Mouse (Mus musculus): Measurements from ENCODE around the gene Cd47. TPM values are rescaled to one million over a fixed set of nuclear protein-coding genes. Genes with fewer than 3 reads are reported as not detected.

Gene Cd47
- total and polyA plus RNA-seq, 2 experiments, result 34.7 to 87.7 TPM

DNA sequence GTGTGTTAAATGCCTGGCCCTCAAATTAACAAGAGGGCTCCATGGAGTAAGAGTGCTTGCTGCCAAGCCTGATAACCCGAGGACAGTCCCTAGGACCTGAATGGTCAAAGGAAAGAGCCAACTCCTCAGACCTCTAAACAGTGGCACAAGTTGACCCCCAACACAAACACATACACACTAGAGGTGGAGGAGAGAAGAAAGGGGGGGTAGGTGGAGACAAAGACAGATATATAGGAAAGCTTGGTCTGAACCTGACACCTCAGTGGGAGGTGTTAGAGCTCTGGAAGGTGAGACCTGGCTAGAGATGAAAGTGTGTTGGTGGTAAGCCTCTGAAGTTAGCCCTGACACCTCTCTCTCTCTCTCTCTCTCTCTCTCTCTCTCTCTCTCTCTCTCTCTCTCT lies 27.8 kb upstream of the Cd47 start:
- no peaks in the 10 kb centered on the region for H3K36me3 ChIP-seq (ENCODE audit: control insufficient read depth, insufficient read depth, low read length)
- peaks cover 5% of the 10 kb centered on the region for H3K4me1 ChIP-seq (ENCODE audit: control insufficient read depth, insufficient read depth, low read length)
- H3K79me2 ChIP-seq (ENCODE audit: control insufficient read depth, insufficient read depth, low read length), result no peaks in the 10 kb centered on the region
- 53% methylated on average over 1 of the region's 1 CpGs for WGBS
- no peak overlapping the region for H3K4me3 ChIP-seq (ENCODE audit: insufficient read depth, low read depth, low read length)
- no peaks in the 10 kb centered on the region for H3K27me3 ChIP-seq (ENCODE audit: control insufficient read depth, insufficient read depth, low read length)
- no peak overlapping the region for H3K27ac ChIP-seq (replicated peaks; ENCODE audit: insufficient read depth, low read depth, low read length)
- TF ChIP-seq POLR2A (IDR thresholded peaks at IDR 0.05; ENCODE audit: extremely low read depth, insufficient read depth, low read length) (no peak), CTCF (IDR thresholded peaks at IDR 0.05; ENCODE audit: low read depth, low read length) (no peak)
- no peak overlapping the region for H3K9ac ChIP-seq (ENCODE audit: low read depth, low read length)
- no peak for DNase-seq (ENCODE audit: extremely low read depth, low read depth, low spot score)

DNA sequence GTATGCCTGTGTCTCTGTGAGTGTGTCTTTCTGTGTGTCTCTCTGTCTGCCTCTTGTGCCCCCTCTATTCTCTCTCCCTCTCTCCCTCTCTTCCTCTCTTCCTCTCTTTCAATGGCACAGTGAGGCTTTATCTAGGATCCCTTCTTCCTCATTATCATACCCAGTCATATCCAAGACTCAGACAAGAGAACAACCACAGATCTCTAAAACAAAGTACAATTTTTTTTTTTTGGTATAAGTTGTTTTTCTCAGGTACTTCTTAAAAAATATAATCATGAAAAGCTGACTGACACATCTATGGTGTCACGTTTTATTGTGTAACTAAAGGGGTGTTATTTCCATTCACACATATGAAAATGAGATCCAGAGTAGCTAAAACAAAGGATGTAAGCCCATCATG lies 27.3 kb upstream of the Cd47 start:
- Histone ChIP-seq H3K36me3 (ENCODE audit: control insufficient read depth, insufficient read depth, low read length) (no peaks in the 10 kb centered on the region), H3K27ac (replicated peaks; ENCODE audit: insufficient read depth, low read depth, low read length) (no peak overlapping the region)

DNA sequence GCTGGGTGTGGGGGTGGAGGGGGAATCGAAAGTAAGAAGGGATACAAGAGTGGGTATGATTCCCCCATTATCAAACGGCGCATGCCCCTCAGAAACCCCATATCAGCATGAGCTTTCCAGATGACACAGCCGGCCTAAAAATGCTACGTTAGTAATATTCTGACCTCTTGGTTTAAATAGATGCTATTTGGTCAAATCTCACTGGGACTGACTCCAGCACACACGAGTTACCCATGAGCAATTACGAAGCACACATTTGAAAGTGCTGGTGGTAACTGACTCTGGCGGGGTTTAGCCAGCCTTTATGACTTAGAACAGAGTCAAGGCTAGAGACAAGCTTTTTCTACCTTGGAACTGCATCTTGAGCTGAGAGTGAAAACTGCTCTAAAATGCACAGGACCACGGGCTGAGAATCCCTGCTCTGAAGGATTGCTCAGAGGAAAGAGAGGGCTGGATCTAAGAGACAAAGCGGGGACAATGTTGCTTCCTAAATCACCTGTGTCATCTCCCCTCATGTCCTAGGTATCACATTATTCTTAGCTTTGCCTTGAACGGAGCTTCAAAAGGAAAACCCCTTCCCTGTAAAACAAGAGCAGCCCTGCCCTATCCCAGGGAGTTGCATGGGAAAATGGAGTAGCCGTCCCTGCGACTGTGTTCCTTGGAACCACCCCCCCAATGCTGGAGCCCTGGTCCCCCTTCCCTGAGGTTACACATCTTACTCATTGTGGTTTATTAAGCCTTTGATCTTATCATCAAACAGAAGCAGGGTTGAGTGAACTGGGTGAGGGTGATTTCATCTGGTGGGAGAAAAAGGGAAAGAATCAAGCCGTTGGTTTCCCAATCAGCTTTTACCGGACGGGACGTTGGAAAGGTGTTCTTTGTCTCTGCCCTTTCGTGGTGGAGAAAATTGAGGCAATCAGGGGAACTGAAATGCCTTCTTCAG lies 26.0 kb upstream of the Cd47 start:
- Histone ChIP-seq H3K36me3 (ENCODE audit: control insufficient read depth, insufficient read depth, low read length) (no peaks in the 10 kb centered on the region), H3K79me2 (ENCODE audit: control insufficient read depth, insufficient read depth, low read length) (no peaks in the 10 kb centered on the region), H3K4me1 (ENCODE audit: control insufficient read depth, insufficient read depth, low read length) (peaks cover 5% of the 10 kb centered on the region), H3K4me3 (ENCODE audit: insufficient read depth, low read depth, low read length) (no peak overlapping the region), H3K27ac (replicated peaks; ENCODE audit: insufficient read depth, low read depth, low read length) (no peak overlapping the region), H3K9ac (ENCODE audit: low read depth, low read length) (no peak overlapping the region), H3K27me3 (ENCODE audit: control insufficient read depth, insufficient read depth, low read length) (no peaks in the 10 kb centered on the region)
- 85% methylated on average over 18 of the region's 18 CpGs for WGBS
- TF ChIP-seq CTCF (IDR thresholded peaks at IDR 0.05; ENCODE audit: low read depth, low read length) (no peak), POLR2A (IDR thresholded peaks at IDR 0.05; ENCODE audit: extremely low read depth, insufficient read depth, low read length) (no peak)
- no peak for DNase-seq (ENCODE audit: extremely low read depth, low read depth, low spot score)

More for the DNA sequence above, 27.3 kb upstream of the Cd47 start:
- Histone ChIP-seq H3K27me3 (ENCODE audit: control insufficient read depth, insufficient read depth, low read length) (no peaks in the 10 kb centered on the region), H3K79me2 (ENCODE audit: control insufficient read depth, insufficient read depth, low read length) (no peaks in the 10 kb centered on the region), H3K4me3 (ENCODE audit: insufficient read depth, low read depth, low read length) (no peak overlapping the region), H3K4me1 (ENCODE audit: control insufficient read depth, insufficient read depth, low read length) (peaks cover 5% of the 10 kb centered on the region), H3K9ac (ENCODE audit: low read depth, low read length) (no peak overlapping the region)
- WGBS, result 87% methylated on average over 1 of the region's 1 CpGs
- no peak for DNase-seq (ENCODE audit: extremely low read depth, low read depth, low spot score)
- TF ChIP-seq CTCF (IDR thresholded peaks at IDR 0.05; ENCODE audit: low read depth, low read length), result no peak
- no peak for TF ChIP-seq POLR2A (IDR thresholded peaks at IDR 0.05; ENCODE audit: extremely low read depth, insufficient read depth, low read length)

DNA sequence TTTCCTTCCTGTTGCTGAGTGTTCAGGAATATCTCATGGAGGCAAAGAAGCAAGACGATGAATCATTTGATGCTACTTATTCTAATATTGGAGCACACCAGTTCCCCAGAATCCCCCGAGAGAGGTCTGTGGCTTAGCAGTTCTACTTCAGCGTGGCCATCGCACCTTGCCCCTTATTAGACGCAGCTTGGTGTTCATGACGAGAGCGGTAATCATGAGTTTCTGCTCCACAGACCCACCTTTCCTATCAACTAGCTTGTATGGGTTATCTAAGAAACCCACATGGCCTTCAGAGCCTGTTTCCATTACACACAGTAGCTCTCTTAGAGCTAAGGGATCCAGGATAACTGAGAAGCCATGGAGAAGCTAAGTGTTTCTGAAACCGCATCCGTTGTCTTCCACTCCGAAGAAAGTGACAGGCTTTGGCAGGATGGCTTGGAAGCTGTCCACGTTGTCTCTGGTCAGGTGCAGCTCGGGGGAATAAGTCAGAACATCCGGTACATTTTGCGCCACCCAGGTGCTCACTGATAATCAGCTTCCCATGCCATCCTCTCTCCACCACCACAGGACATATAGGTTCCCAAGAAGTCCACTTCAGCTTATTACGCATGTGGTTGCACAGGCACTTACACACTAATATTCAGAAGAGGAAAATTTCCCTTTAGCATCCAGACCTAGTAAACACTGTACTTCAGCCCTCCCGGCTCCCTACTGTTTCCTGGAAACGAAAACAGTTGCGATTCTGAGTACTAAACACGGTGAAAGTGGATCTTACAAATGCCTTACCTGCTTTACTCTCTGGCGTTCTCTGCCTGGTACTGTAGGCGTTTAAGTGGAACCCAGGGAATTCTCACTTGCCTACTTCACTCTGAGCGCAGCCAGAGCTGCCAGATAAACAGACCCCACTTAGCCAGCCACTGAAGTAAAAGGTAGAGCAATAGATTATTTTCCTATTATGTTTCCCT lies 25.0 kb upstream of the Cd47 start:
- no peak overlapping the region for H3K4me3 ChIP-seq (ENCODE audit: insufficient read depth, low read depth, low read length)
- H3K36me3 ChIP-seq (ENCODE audit: control insufficient read depth, insufficient read depth, low read length), result no peaks in the 10 kb centered on the region
- H3K79me2 ChIP-seq (ENCODE audit: control insufficient read depth, insufficient read depth, low read length), result no peaks in the 10 kb centered on the region
- H3K4me1 ChIP-seq (ENCODE audit: control insufficient read depth, insufficient read depth, low read length), result no peaks in the 10 kb centered on the region
- DNase-seq (ENCODE audit: extremely low read depth, low read depth, low spot score), result no peak
- TF ChIP-seq CTCF (IDR thresholded peaks at IDR 0.05; ENCODE audit: low read depth, low read length), result no peak
- no peak for TF ChIP-seq POLR2A (IDR thresholded peaks at IDR 0.05; ENCODE audit: extremely low read depth, insufficient read depth, low read length)
- WGBS, result 76% methylated on average over 22 of the region's 22 CpGs
- H3K27me3 ChIP-seq (ENCODE audit: control insufficient read depth, insufficient read depth, low read length), result no peaks in the 10 kb centered on the region
- no peak overlapping the region for H3K27ac ChIP-seq (replicated peaks; ENCODE audit: insufficient read depth, low read depth, low read length)
- no peak overlapping the region for H3K9ac ChIP-seq (ENCODE audit: low read depth, low read length)

DNA sequence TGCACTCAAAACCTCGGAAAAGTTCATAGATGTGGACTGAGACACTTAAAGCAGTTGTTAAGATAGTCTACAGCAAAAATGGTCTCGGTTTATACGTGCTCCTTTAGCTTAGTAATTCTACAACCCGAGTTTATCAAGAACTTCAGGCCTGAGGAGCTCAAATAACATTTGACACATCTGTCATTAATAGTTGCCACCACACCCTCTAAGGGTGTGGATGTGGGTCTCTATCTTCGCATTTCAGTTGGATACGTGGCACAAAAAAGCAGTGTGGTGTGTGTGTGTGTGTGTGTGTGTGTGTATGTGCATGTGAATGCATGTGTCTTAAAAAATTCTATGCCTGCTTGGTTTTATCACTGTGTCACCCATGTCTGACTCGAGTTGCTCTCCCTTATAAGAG lies 23.4 kb upstream of the Cd47 start:
- no peak overlapping the region for H3K9ac ChIP-seq (ENCODE audit: low read depth, low read length)

More for the DNA sequence above, 23.4 kb upstream of the Cd47 start:
- Histone ChIP-seq H3K4me1 (ENCODE audit: control insufficient read depth, insufficient read depth, low read length) (no peaks in the 10 kb centered on the region), H3K79me2 (ENCODE audit: control insufficient read depth, insufficient read depth, low read length) (no peaks in the 10 kb centered on the region), H3K4me3 (ENCODE audit: insufficient read depth, low read depth, low read length) (no peak overlapping the region), H3K27ac (replicated peaks; ENCODE audit: insufficient read depth, low read depth, low read length) (no peak overlapping the region), H3K36me3 (ENCODE audit: control insufficient read depth, insufficient read depth, low read length) (no peaks in the 10 kb centered on the region), H3K27me3 (ENCODE audit: control insufficient read depth, insufficient read depth, low read length) (no peaks in the 10 kb centered on the region)
- TF ChIP-seq POLR2A (IDR thresholded peaks at IDR 0.05; ENCODE audit: extremely low read depth, insufficient read depth, low read length) (no peak), CTCF (IDR thresholded peaks at IDR 0.05; ENCODE audit: low read depth, low read length) (no peak)
- 82% methylated on average over 7 of the region's 7 CpGs for WGBS
- no peak for DNase-seq (ENCODE audit: extremely low read depth, low read depth, low spot score)

Measured in liver, adult 2 months (tissue).